Mouse (Mus musculus): ENCODE data around the gene Slfnl1. TPM values are rescaled to one million over a fixed set of nuclear protein-coding genes. Genes with fewer than 3 reads are reported as not detected.
A peak's percentile ranks its signal among the peaks of the same experiment; 100 is the strongest.

Gene Slfnl1
- polyA plus RNA-seq, 1 experiment from 2014 or later: not detected

- Histone ChIP-seq H3K27me3 (no peaks in the 10 kb centered on the region), H3K9me3 (replicated peaks) (no peaks in the 10 kb centered on the region), H3K27ac (no peak overlapping the region), H3K9ac (no peak overlapping the region), H3K4me1 (replicated peaks) (no peaks in the 10 kb centered on the region), H3K4me3 (no peak overlapping the region), H3K36me3 (peaks cover 51% of the 10 kb centered on the region), H3K4me2 (no peak overlapping the region)
- 93% methylated on average over 10 of the region's 10 CpGs for WGBS
- ATAC-seq (replicated peaks; ENCODE audit: insufficient number of reproducible peaks, insufficient read depth, low FRiP score, low read depth): no peak
Observed at GRCm38 (mm10) chr4:120538664-120539063, 6.6 kb downstream of the Slfnl1 start.

- Histone ChIP-seq H3K27ac (no peak overlapping the region), H3K4me3 (no peak overlapping the region), H3K9ac (no peak overlapping the region), H3K4me1 (replicated peaks) (no peaks in the 10 kb centered on the region), H3K4me2 (no peak overlapping the region), H3K9me3 (replicated peaks) (no peaks in the 10 kb centered on the region), H3K27me3 (no peaks in the 10 kb centered on the region), H3K36me3 (peaks cover 90% of the 10 kb centered on the region)
- ATAC-seq (replicated peaks; ENCODE audit: insufficient number of reproducible peaks, insufficient read depth, low FRiP score, low read depth): no peak
- 92% methylated on average over 1 of the region's 1 CpGs for WGBS
Observed at GRCm38 (mm10) chr4:120544896-120545295, 12.9 kb downstream of the Slfnl1 start.

GRCm38 (mm10) chr4:120556592-120556991 is 24.6 kb downstream of the Slfnl1 start:
- no peak for ATAC-seq (replicated peaks; ENCODE audit: insufficient number of reproducible peaks, insufficient read depth, low FRiP score, low read depth)
- WGBS: 82% methylated on average over 6 of the region's 6 CpGs
- Histone ChIP-seq H3K9me3 (replicated peaks) (no peaks in the 10 kb centered on the region), H3K27me3 (no peaks in the 10 kb centered on the region), H3K9ac (no peak overlapping the region), H3K27ac (no peak overlapping the region), H3K36me3 (peaks cover 85% of the 10 kb centered on the region), H3K4me2 (no peak overlapping the region), H3K4me1 (replicated peaks) (no peaks in the 10 kb centered on the region), H3K4me3 (no peak overlapping the region)

DNA sequence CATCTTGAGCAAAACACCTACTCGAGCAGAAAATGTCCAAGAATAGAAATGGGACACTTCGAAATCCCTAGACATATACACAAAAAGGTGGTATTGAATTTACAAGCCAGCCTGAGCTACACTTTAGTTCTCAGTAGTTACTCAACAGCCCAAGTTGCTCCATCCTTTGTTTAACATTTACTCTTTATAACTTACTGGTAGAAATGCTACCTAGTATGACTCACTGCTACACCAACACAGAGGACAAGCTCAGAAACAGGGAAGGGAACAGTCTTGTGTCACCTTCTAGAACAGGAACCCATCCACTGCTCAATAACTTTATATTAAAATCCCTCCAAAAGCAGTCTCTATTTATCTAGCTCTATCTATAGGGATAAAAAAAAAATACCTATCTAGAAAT is 33.7 kb downstream of the Slfnl1 start:
- Histone ChIP-seq H3K9ac (no peak overlapping the region), H3K9me3 (replicated peaks) (no peaks in the 10 kb centered on the region), H3K4me2 (no peak overlapping the region), H3K27me3 (no peaks in the 10 kb centered on the region), H3K36me3 (peaks cover 44% of the 10 kb centered on the region), H3K4me1 (replicated peaks) (peaks cover 30% of the 10 kb centered on the region), H3K27ac (no peak overlapping the region), H3K4me3 (no peak overlapping the region)
- 70% methylated on average over 2 of the region's 2 CpGs for WGBS
- no peak for ATAC-seq (replicated peaks; ENCODE audit: insufficient number of reproducible peaks, insufficient read depth, low FRiP score, low read depth)

GRCm38 (mm10) chr4:120568005-120568404 is 36.0 kb downstream of the Slfnl1 start:
- ATAC-seq (replicated peaks; ENCODE audit: insufficient number of reproducible peaks, insufficient read depth, low FRiP score, low read depth): 0 out of 2 replicates have a peak, but pooled peaks have one; percentile 20

DNA sequence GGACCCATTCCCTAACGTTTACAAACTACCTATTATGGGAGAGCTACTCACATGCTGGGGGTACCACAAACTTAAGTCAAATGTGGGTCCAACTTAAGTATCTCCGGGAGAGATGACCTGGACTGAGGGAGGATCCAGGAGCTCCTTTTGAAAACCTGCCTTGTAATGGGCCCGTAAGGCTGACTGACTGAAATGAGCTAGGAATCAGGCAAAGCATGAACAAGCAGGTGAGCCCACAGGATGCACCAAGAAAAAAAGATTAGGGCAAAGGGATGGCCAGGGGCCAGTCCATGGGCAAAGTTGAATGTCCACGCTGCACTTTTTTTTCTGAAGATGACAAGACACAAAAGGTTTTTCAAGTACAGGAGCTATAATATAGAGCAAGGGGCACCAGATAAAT is 37.0 kb downstream of the Slfnl1 start:
- H3K4me3 ChIP-seq: peak overlapping the region; percentile 75
- peak overlapping the region; percentile 89 for H3K9ac ChIP-seq
- no peaks in the 10 kb centered on the region for H3K27me3 ChIP-seq
- peak overlapping the region; percentile 96 for H3K27ac ChIP-seq
- no peaks in the 10 kb centered on the region for H3K9me3 ChIP-seq (replicated peaks)
- WGBS: 7% methylated on average over 4 of the region's 4 CpGs
- H3K4me2 ChIP-seq: peak overlapping the region; percentile 87
- peaks cover 15% of the 10 kb centered on the region for H3K36me3 ChIP-seq
- H3K4me1 ChIP-seq (replicated peaks): peaks cover 38% of the 10 kb centered on the region
- ATAC-seq (replicated peaks; ENCODE audit: insufficient number of reproducible peaks, insufficient read depth, low FRiP score, low read depth): no peak

More at GRCm38 (mm10) chr4:120568005-120568404, 36.0 kb downstream of the Slfnl1 start:
- Histone ChIP-seq H3K9ac (peak overlapping the region; percentile 89), H3K27me3 (no peaks in the 10 kb centered on the region), H3K9me3 (replicated peaks) (no peaks in the 10 kb centered on the region), H3K4me3 (peak overlapping the region; percentile 75), H3K27ac (peak overlapping the region; percentile 96), H3K36me3 (peaks cover 25% of the 10 kb centered on the region), H3K4me2 (peak overlapping the region; percentile 87), H3K4me1 (replicated peaks) (peaks cover 38% of the 10 kb centered on the region)
- WGBS: 7% methylated on average over 5 of the region's 5 CpGs

GRCm38 (mm10) chr4:120569486-120570437 is 37.7 kb downstream of the Slfnl1 start, which contains the start of gene Ctps:
TSS of gene Ctps (minus strand) at chr4:120570276.
- Histone ChIP-seq H3K27ac (peak within 1 kb of the TSS; percentile 96), H3K4me2 (peak within 1 kb of the TSS; percentile 87), H3K9ac (peak within 1 kb of the TSS; percentile 89), H3K9me3 (replicated peaks) (no peaks in the 10 kb centered on the region), H3K4me3 (peak within 1 kb of the TSS; percentile 75), H3K36me3 (peaks cover 8% of the 10 kb centered on the region), H3K27me3 (no peaks in the 10 kb centered on the region), H3K4me1 (replicated peaks) (peaks cover 38% of the 10 kb centered on the region)
- under 1% methylated on average over 96 of the region's 97 CpGs for WGBS
- peak; percentile 95 for ATAC-seq (replicated peaks; ENCODE audit: insufficient number of reproducible peaks, insufficient read depth, low FRiP score, low read depth)

GRCm38 (mm10) chr4:120570438-120571069 is 38.5 kb downstream of the Slfnl1 start:
- no peaks in the 10 kb centered on the region for H3K9me3 ChIP-seq (replicated peaks)

DNA sequence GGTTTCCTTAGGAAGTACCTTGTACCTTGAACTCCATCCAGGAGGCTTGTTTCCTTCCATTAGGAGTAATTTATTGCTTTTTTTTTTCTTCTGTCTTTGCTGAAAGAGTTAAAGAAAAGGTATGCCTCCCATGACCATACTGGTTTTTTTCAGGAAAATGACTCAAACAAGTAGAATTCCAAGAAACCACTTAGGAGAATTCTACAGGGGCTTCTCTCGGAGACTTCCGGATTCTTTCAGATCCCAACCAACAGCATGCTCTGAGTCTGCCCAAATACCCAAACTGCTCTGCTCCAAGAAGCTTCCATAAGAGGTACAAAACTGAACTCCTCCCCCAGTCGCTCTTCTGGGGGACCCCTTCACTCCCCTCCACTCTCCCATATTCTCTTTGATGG is 39.0 kb downstream of the Slfnl1 start:
- H3K27me3 ChIP-seq: no peaks in the 10 kb centered on the region
- H3K9ac ChIP-seq: peak overlapping the region; percentile 89
- peaks cover 36% of the 10 kb centered on the region for H3K4me1 ChIP-seq (replicated peaks)
- H3K27ac ChIP-seq: peak overlapping the region; percentile 96
- WGBS: 47% methylated on average over 3 of the region's 3 CpGs
- peak overlapping the region; percentile 75 for H3K4me3 ChIP-seq
- ATAC-seq (replicated peaks; ENCODE audit: insufficient number of reproducible peaks, insufficient read depth, low FRiP score, low read depth): no peak
- no peaks in the 10 kb centered on the region for H3K36me3 ChIP-seq
- no peaks in the 10 kb centered on the region for H3K9me3 ChIP-seq (replicated peaks)
- H3K4me2 ChIP-seq: peak overlapping the region; percentile 87

More at GRCm38 (mm10) chr4:120570438-120571069, 38.5 kb downstream of the Slfnl1 start:
- H3K9ac ChIP-seq: peak overlapping the region; percentile 89
- peak overlapping the region; percentile 87 for H3K4me2 ChIP-seq
- H3K4me3 ChIP-seq: peak overlapping the region; percentile 75
- WGBS: under 1% methylated on average over 27 of the region's 27 CpGs
- H3K4me1 ChIP-seq (replicated peaks): peaks cover 38% of the 10 kb centered on the region
- peaks cover 2% of the 10 kb centered on the region; the same call in 1 of the 2 replicates for H3K36me3 ChIP-seq
- H3K27me3 ChIP-seq: no peaks in the 10 kb centered on the region
- peak; percentile 56 for ATAC-seq (replicated peaks; ENCODE audit: insufficient number of reproducible peaks, insufficient read depth, low FRiP score, low read depth)
- H3K27ac ChIP-seq: peak overlapping the region; percentile 96

- H3K4me3 ChIP-seq: no peak overlapping the region
- no peaks in the 10 kb centered on the region for H3K9me3 ChIP-seq (replicated peaks)
- peaks cover 35% of the 10 kb centered on the region for H3K4me1 ChIP-seq (replicated peaks)
- WGBS: 47% methylated on average over 3 of the region's 3 CpGs
- no peak overlapping the region for H3K9ac ChIP-seq
- ATAC-seq (replicated peaks; ENCODE audit: insufficient number of reproducible peaks, insufficient read depth, low FRiP score, low read depth): no peak
- H3K4me2 ChIP-seq: no peak overlapping the region
- no peaks in the 10 kb centered on the region for H3K36me3 ChIP-seq
- H3K27me3 ChIP-seq: no peaks in the 10 kb centered on the region
- H3K27ac ChIP-seq: peak overlapping the region; percentile 96
Observed at GRCm38 (mm10) chr4:120571691-120572090, 39.7 kb downstream of the Slfnl1 start.

- Histone ChIP-seq H3K27ac (no peak overlapping the region), H3K9ac (no peak overlapping the region), H3K27me3 (no peaks in the 10 kb centered on the region), H3K4me3 (no peak overlapping the region), H3K9me3 (replicated peaks) (no peaks in the 10 kb centered on the region), H3K4me2 (no peak overlapping the region), H3K4me1 (replicated peaks) (no peaks in the 10 kb centered on the region), H3K36me3 (no peaks in the 10 kb centered on the region)
- 42% methylated on average over 5 of the region's 5 CpGs for WGBS
- ATAC-seq (replicated peaks; ENCODE audit: insufficient number of reproducible peaks, insufficient read depth, low FRiP score, low read depth): no peak
Observed at GRCm38 (mm10) chr4:120580894-120581293, 48.9 kb downstream of the Slfnl1 start.

All from heart, embryonic 15.5 days (tissue).